Mouse (Mus musculus): ENCODE data around the gene Ric3. TPM values are rescaled to one million over a fixed set of nuclear protein-coding genes. Genes with fewer than 3 reads are reported as not detected.
"Not testable (repeated sequence)": the region's sequence is repeated elsewhere in the genome, so short reads cannot be mapped to it uniquely, and the experiment has no call there.

The Ric3 gene
- polyA plus RNA-seq, 1 experiment, result 2.4 TPM

- no peaks in the 10 kb centered on the region; the same call in 1 of the 2 replicates for H3K4me1 ChIP-seq (ENCODE audit: control insufficient read depth, insufficient read depth, low read length)
- no peak overlapping the region for H3K4me3 ChIP-seq (replicated peaks; ENCODE audit: control insufficient read depth, low read depth, low read length)
- no peak overlapping the region for H3K27ac ChIP-seq (ENCODE audit: control insufficient read depth, insufficient read depth, low read depth, low read length, poor library complexity)
- TF ChIP-seq POLR2A (IDR thresholded peaks at IDR 0.05; ENCODE audit: borderline replicate concordance, control insufficient read depth, low read depth, low read length) (no peak), CTCF (IDR thresholded peaks at IDR 0.05; ENCODE audit: control insufficient read depth, insufficient read depth, low read length) (no peak)
- 13% methylated on average over 1 of the region's 1 CpGs for WGBS
Observed at GRCm38 (mm10) chr7:109104894-109105293, 21.8 kb upstream of the Ric3 start.

- 78% methylated on average over 3 of the region's 3 CpGs for WGBS
- no peak overlapping the region for H3K4me3 ChIP-seq (replicated peaks; ENCODE audit: control insufficient read depth, low read depth, low read length)
- H3K27ac ChIP-seq (ENCODE audit: control insufficient read depth, insufficient read depth, low read depth, low read length, poor library complexity), result no peak overlapping the region
- TF ChIP-seq CTCF (IDR thresholded peaks at IDR 0.05; ENCODE audit: control insufficient read depth, insufficient read depth, low read length) (no peak), POLR2A (IDR thresholded peaks at IDR 0.05; ENCODE audit: borderline replicate concordance, control insufficient read depth, low read depth, low read length) (no peak)
- no peaks in the 10 kb centered on the region for H3K4me1 ChIP-seq (ENCODE audit: control insufficient read depth, insufficient read depth, low read length)
Observed at GRCm38 (mm10) chr7:109101167-109101566, 18.0 kb upstream of the Ric3 start.

- WGBS, result 36% methylated on average over 6 of the region's 6 CpGs
- Histone ChIP-seq H3K4me1 (ENCODE audit: control insufficient read depth, insufficient read depth, low read length) (no peaks in the 10 kb centered on the region), H3K27ac (ENCODE audit: control insufficient read depth, insufficient read depth, low read depth, low read length, poor library complexity) (no peak overlapping the region), H3K4me3 (replicated peaks; ENCODE audit: control insufficient read depth, low read depth, low read length) (no peak overlapping the region)
- peak; percentile 43 for TF ChIP-seq CTCF (IDR thresholded peaks at IDR 0.05; ENCODE audit: control insufficient read depth, insufficient read depth, low read length)
- no peak for TF ChIP-seq POLR2A (IDR thresholded peaks at IDR 0.05; ENCODE audit: borderline replicate concordance, control insufficient read depth, low read depth, low read length)
Observed at GRCm38 (mm10) chr7:109098145-109099018, 15.3 kb upstream of the Ric3 start.

- WGBS, result 66% methylated on average over 7 of the region's 7 CpGs
- Histone ChIP-seq H3K27ac (ENCODE audit: control insufficient read depth, insufficient read depth, low read depth, low read length, poor library complexity) (no peak overlapping the region), H3K4me1 (ENCODE audit: control insufficient read depth, insufficient read depth, low read length) (no peaks in the 10 kb centered on the region), H3K4me3 (replicated peaks; ENCODE audit: control insufficient read depth, low read depth, low read length) (no peak overlapping the region)
- no peak for TF ChIP-seq CTCF (IDR thresholded peaks at IDR 0.05; ENCODE audit: control insufficient read depth, insufficient read depth, low read length)
- TF ChIP-seq POLR2A (IDR thresholded peaks at IDR 0.05; ENCODE audit: borderline replicate concordance, control insufficient read depth, low read depth, low read length), result no peak
Observed at GRCm38 (mm10) chr7:109097203-109097602, 14.1 kb upstream of the Ric3 start.

- H3K4me1 ChIP-seq (ENCODE audit: control insufficient read depth, insufficient read depth, low read length), result no peaks in the 10 kb centered on the region
- WGBS, result 63% methylated on average over 4 of the region's 4 CpGs
- no peak for TF ChIP-seq CTCF (IDR thresholded peaks at IDR 0.05; ENCODE audit: control insufficient read depth, insufficient read depth, low read length)
- no peak for TF ChIP-seq POLR2A (IDR thresholded peaks at IDR 0.05; ENCODE audit: borderline replicate concordance, control insufficient read depth, low read depth, low read length)
Observed at GRCm38 (mm10) chr7:109096618-109097017, 13.5 kb upstream of the Ric3 start.

GRCm38 (mm10) chr7:109094294-109094693, 11.2 kb upstream of the Ric3 start:
- H3K4me3 ChIP-seq (replicated peaks; ENCODE audit: control insufficient read depth, low read depth, low read length), result no peak overlapping the region
- no peak overlapping the region for H3K27ac ChIP-seq (ENCODE audit: control insufficient read depth, insufficient read depth, low read depth, low read length, poor library complexity)
- no CpG with 5 or more reads among the region's 7 CpGs for WGBS
- TF ChIP-seq CTCF (IDR thresholded peaks at IDR 0.05; ENCODE audit: control insufficient read depth, insufficient read depth, low read length), result no peak
- no peak for TF ChIP-seq POLR2A (IDR thresholded peaks at IDR 0.05; ENCODE audit: borderline replicate concordance, control insufficient read depth, low read depth, low read length)
- H3K4me1 ChIP-seq (ENCODE audit: control insufficient read depth, insufficient read depth, low read length), result no peaks in the 10 kb centered on the region

More at GRCm38 (mm10) chr7:109096618-109097017, 13.5 kb upstream of the Ric3 start:
- no peak overlapping the region for H3K27ac ChIP-seq (ENCODE audit: control insufficient read depth, insufficient read depth, low read depth, low read length, poor library complexity)
- H3K4me3 ChIP-seq (replicated peaks; ENCODE audit: control insufficient read depth, low read depth, low read length), result no peak overlapping the region

- not testable (repeated sequence) for H3K4me3 ChIP-seq (replicated peaks; ENCODE audit: control insufficient read depth, low read depth, low read length); H3K27ac ChIP-seq (ENCODE audit: control insufficient read depth, insufficient read depth, low read depth, low read length, poor library complexity); H3K4me1 ChIP-seq (ENCODE audit: control insufficient read depth, insufficient read depth, low read length)
- no CpG with 5 or more reads among the region's 2 CpGs for WGBS
Observed at GRCm38 (mm10) chr7:109091316-109091715, 8.2 kb upstream of the Ric3 start.

GRCm38 (mm10) chr7:109086946-109087345, 3.8 kb upstream of the Ric3 start:
- no peak for TF ChIP-seq POLR2A (IDR thresholded peaks at IDR 0.05; ENCODE audit: borderline replicate concordance, control insufficient read depth, low read depth, low read length)
- TF ChIP-seq CTCF (IDR thresholded peaks at IDR 0.05; ENCODE audit: control insufficient read depth, insufficient read depth, low read length), result no peak
- Histone ChIP-seq H3K4me3 (replicated peaks; ENCODE audit: control insufficient read depth, low read depth, low read length) (no peak overlapping the region), H3K27ac (ENCODE audit: control insufficient read depth, insufficient read depth, low read depth, low read length, poor library complexity) (no peak overlapping the region), H3K4me1 (ENCODE audit: control insufficient read depth, insufficient read depth, low read length) (no peaks in the 10 kb centered on the region)
- WGBS, result 8% methylated on average over 2 of the region's 2 CpGs
